Mouse (Mus musculus): Measurements from ENCODE around the gene Usp49. TPM values are rescaled to one million over a fixed set of nuclear protein-coding genes. Genes with fewer than 3 reads are reported as not detected.

The Usp49 gene
- polyA plus RNA-seq, 1 experiment from 2014 or later: 1.2 TPM

- H3K4me3 ChIP-seq (ENCODE audit: low read depth, low read length): no peak overlapping the region
Observed at GRCm38 (mm10) chr17:47708972-47709371, 78.5 kb downstream of the Usp49 start.

GRCm38 (mm10) chr17:47710036-47710435 lies 79.5 kb downstream of the Usp49 start:
- H3K27ac ChIP-seq (ENCODE audit: low read depth): no peak overlapping the region
- ATAC-seq: no peak
- no peaks in the 10 kb centered on the region for H3K36me3 ChIP-seq (replicated peaks; ENCODE audit: insufficient read depth, low read length)
- no peaks in the 10 kb centered on the region for H3K4me1 ChIP-seq (ENCODE audit: insufficient read depth)
- no peak overlapping the region for H3K9ac ChIP-seq (replicated peaks)
- no peak for TF ChIP-seq CTCF (IDR thresholded peaks at IDR 0.05; ENCODE audit: low read depth)
- no peak for TF ChIP-seq EP300 (IDR thresholded peaks at IDR 0.05; ENCODE audit: low read depth)
- H3K27me3 ChIP-seq (ENCODE audit: insufficient read depth, low read length): no peaks in the 10 kb centered on the region
- H3K9me3 ChIP-seq (ENCODE audit: low read length): no peaks in the 10 kb centered on the region
- H3K4me2 ChIP-seq (ENCODE audit: low read depth, low read length): no peak overlapping the region
- DNase-seq: no peak
- H3K4me3 ChIP-seq (ENCODE audit: low read depth, low read length): no peak overlapping the region
- 42% methylated on average over 3 of the region's 3 CpGs for WGBS (ENCODE audit: insufficient replicate concordance)

More at GRCm38 (mm10) chr17:47708972-47709371, 78.5 kb downstream of the Usp49 start:
- H3K4me2 ChIP-seq (ENCODE audit: low read depth, low read length): no peak overlapping the region
- ATAC-seq (no peak), DNase-seq (no peak)
- WGBS (ENCODE audit: insufficient replicate concordance): 59% methylated on average over 4 of the region's 4 CpGs
- TF ChIP-seq EP300 (IDR thresholded peaks at IDR 0.05; ENCODE audit: low read depth) (no peak), CTCF (IDR thresholded peaks at IDR 0.05; ENCODE audit: low read depth) (no peak)
- no peak overlapping the region for H3K9ac ChIP-seq (replicated peaks)
- no peaks in the 10 kb centered on the region for H3K9me3 ChIP-seq (ENCODE audit: low read length)
- H3K4me1 ChIP-seq (ENCODE audit: insufficient read depth): no peaks in the 10 kb centered on the region
- H3K27me3 ChIP-seq (ENCODE audit: insufficient read depth, low read length): no peaks in the 10 kb centered on the region
- H3K27ac ChIP-seq (ENCODE audit: low read depth): no peak overlapping the region
- H3K36me3 ChIP-seq (replicated peaks; ENCODE audit: insufficient read depth, low read length): no peaks in the 10 kb centered on the region

- no peaks in the 10 kb centered on the region for H3K36me3 ChIP-seq (replicated peaks; ENCODE audit: insufficient read depth, low read length)
- no peak for ATAC-seq
- H3K27me3 ChIP-seq (ENCODE audit: insufficient read depth, low read length): no peaks in the 10 kb centered on the region
- no peaks in the 10 kb centered on the region for H3K4me1 ChIP-seq (ENCODE audit: insufficient read depth)
- TF ChIP-seq EP300 (IDR thresholded peaks at IDR 0.05; ENCODE audit: low read depth) (no peak), CTCF (IDR thresholded peaks at IDR 0.05; ENCODE audit: low read depth) (no peak)
- no peak overlapping the region for H3K27ac ChIP-seq (ENCODE audit: low read depth)
- no peak overlapping the region for H3K9ac ChIP-seq (replicated peaks)
- DNase-seq: no peak
- no peaks in the 10 kb centered on the region for H3K9me3 ChIP-seq (ENCODE audit: low read length)
- H3K4me2 ChIP-seq (ENCODE audit: low read depth, low read length): no peak overlapping the region
- H3K4me3 ChIP-seq (ENCODE audit: low read depth, low read length): no peak overlapping the region
- whole genome bisulfite sequencing (ENCODE audit: insufficient replicate concordance): 36% methylated on average over 6 of the region's 6 CpGs
Observed at GRCm38 (mm10) chr17:47711883-47712282, 81.4 kb downstream of the Usp49 start.

- H3K4me2 ChIP-seq (ENCODE audit: low read depth, low read length): no peak overlapping the region
Observed at GRCm38 (mm10) chr17:47712889-47713571, 82.5 kb downstream of the Usp49 start.

GRCm38 (mm10) chr17:47715037-47715436 lies 84.5 kb downstream of the Usp49 start:
- no peak for ATAC-seq
- WGBS (ENCODE audit: insufficient replicate concordance): 18% methylated on average over 3 of the region's 3 CpGs

More at GRCm38 (mm10) chr17:47712889-47713571, 82.5 kb downstream of the Usp49 start:
- no peaks in the 10 kb centered on the region for H3K4me1 ChIP-seq (ENCODE audit: insufficient read depth)
- no peak for DNase-seq
- no peak for TF ChIP-seq CTCF (IDR thresholded peaks at IDR 0.05; ENCODE audit: low read depth)
- TF ChIP-seq EP300 (IDR thresholded peaks at IDR 0.05; ENCODE audit: low read depth): no peak
- no peaks in the 10 kb centered on the region for H3K9me3 ChIP-seq (ENCODE audit: low read length)
- ATAC-seq: no peak
- no peaks in the 10 kb centered on the region for H3K36me3 ChIP-seq (replicated peaks; ENCODE audit: insufficient read depth, low read length)
- no peaks in the 10 kb centered on the region for H3K27me3 ChIP-seq (ENCODE audit: insufficient read depth, low read length)
- 73% methylated on average over 9 of the region's 22 CpGs for WGBS (ENCODE audit: insufficient replicate concordance)
- no peak overlapping the region for H3K27ac ChIP-seq (ENCODE audit: low read depth)
- no peak overlapping the region for H3K9ac ChIP-seq (replicated peaks)
- no peak overlapping the region for H3K4me3 ChIP-seq (ENCODE audit: low read depth, low read length)

GRCm38 (mm10) chr17:47721183-47721582 lies 90.7 kb downstream of the Usp49 start:
- no peaks in the 10 kb centered on the region for H3K9me3 ChIP-seq (ENCODE audit: low read length)
- DNase-seq (no peak), ATAC-seq (no peak)
- no peak overlapping the region for H3K27ac ChIP-seq (ENCODE audit: low read depth)
- WGBS (ENCODE audit: insufficient replicate concordance): 42% methylated on average over 4 of the region's 4 CpGs
- H3K36me3 ChIP-seq (replicated peaks; ENCODE audit: insufficient read depth, low read length): no peaks in the 10 kb centered on the region
- H3K4me1 ChIP-seq (ENCODE audit: insufficient read depth): no peaks in the 10 kb centered on the region
- H3K27me3 ChIP-seq (ENCODE audit: insufficient read depth, low read length): no peaks in the 10 kb centered on the region
- TF ChIP-seq CTCF (IDR thresholded peaks at IDR 0.05; ENCODE audit: low read depth) (no peak), EP300 (IDR thresholded peaks at IDR 0.05; ENCODE audit: low read depth) (no peak)
- H3K4me3 ChIP-seq (ENCODE audit: low read depth, low read length): no peak overlapping the region
- H3K9ac ChIP-seq (replicated peaks): no peak overlapping the region; the same call in 1 of the 2 replicates
- H3K4me2 ChIP-seq (ENCODE audit: low read depth, low read length): no peak overlapping the region

More at GRCm38 (mm10) chr17:47715037-47715436, 84.5 kb downstream of the Usp49 start:
- no peak overlapping the region for H3K4me3 ChIP-seq (ENCODE audit: low read depth, low read length)
- no peak overlapping the region for H3K4me2 ChIP-seq (ENCODE audit: low read depth, low read length)
- H3K4me1 ChIP-seq (ENCODE audit: insufficient read depth): no peaks in the 10 kb centered on the region
- TF ChIP-seq CTCF (IDR thresholded peaks at IDR 0.05; ENCODE audit: low read depth) (no peak), EP300 (IDR thresholded peaks at IDR 0.05; ENCODE audit: low read depth) (no peak)
- H3K36me3 ChIP-seq (replicated peaks; ENCODE audit: insufficient read depth, low read length): no peaks in the 10 kb centered on the region
- H3K9me3 ChIP-seq (ENCODE audit: low read length): no peaks in the 10 kb centered on the region
- no peak overlapping the region for H3K9ac ChIP-seq (replicated peaks)
- H3K27ac ChIP-seq (ENCODE audit: low read depth): no peak overlapping the region
- no peak for DNase-seq
- H3K27me3 ChIP-seq (ENCODE audit: insufficient read depth, low read length): no peaks in the 10 kb centered on the region

Data from liver, postnatal 0 days (tissue).